Mouse (Mus musculus) activated CD4-positive, CD25-positive, alpha-beta regulatory T cell, adult 4 months (primary cell): Measurements from ENCODE around the gene Atg9b. TPM values are rescaled to one million over a fixed set of nuclear protein-coding genes. Genes with fewer than 3 reads are reported as not detected.

Experiments
- ATAC-seq: one replicate; pipeline ENCODE4 v1.8.0; 2017
- polyA plus RNA-seq, 2 experiments: library from polyadenylated mRNA; unstranded; fragments of 100-300 nt; shearing (Covaris generic); gene quantifications; one replicate each; pipeline ENCODE4 v1.2.1; 2017

Gene Atg9b
- polyA plus RNA-seq, 2 experiments from 2014 or later: 2.2 to 2.9 TPM

DNA sequence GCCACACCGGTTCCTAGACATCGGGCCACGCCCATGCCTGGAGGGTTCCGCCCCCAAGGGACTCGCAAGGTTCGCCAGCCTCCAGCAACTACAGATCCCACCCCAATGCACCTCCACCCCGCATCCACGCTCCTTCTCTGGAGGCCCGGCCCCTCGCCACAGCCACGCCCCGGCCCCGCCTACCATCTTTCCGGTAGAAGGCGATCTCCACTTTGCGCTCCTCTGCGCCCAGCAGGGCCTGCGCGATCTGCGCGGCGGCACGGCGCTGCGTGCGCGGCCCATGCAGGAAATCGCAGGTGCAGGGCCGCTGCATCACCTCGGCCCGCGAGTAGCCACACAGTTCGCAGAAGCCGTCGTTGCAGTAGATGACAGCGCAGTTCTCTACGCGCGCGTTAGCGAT lies 43.8 kb downstream of the Atg9b start:
- peak; percentile 83 for ATAC-seq

- ATAC-seq: no peak
Observed at GRCm38 (mm10) chr5:24347186-24347875, 44.6 kb downstream of the Atg9b start.

GRCm38 (mm10) chr5:24346313-24346712 lies 45.6 kb downstream of the Atg9b start:
- no peak for ATAC-seq

GRCm38 (mm10) chr5:24344477-24345051 lies 47.4 kb downstream of the Atg9b start:
- peak; percentile 55 for ATAC-seq

- no peak for ATAC-seq
Observed at GRCm38 (mm10) chr5:24343977-24344436, 47.9 kb downstream of the Atg9b start.

DNA sequence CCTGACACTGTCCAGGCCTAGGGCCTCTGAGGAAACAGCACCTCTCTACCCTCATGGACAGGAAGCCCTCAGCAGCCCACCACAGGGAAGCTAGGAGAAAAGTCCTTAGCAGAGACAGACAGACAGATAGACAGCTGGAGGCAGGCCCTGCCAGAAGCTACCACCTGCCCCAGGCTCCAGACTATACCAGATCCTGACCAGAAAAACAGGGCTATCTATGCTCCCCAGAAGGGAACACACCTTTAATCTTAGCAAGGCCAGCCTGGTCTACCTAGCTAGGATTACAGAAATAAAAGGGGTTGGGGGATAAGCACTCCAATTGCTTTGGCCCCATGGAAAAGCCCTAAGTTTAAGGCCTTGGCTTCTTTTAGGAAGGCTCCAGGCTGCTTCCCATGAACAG lies 48.6 kb downstream of the Atg9b start:
- ATAC-seq: no peak

DNA sequence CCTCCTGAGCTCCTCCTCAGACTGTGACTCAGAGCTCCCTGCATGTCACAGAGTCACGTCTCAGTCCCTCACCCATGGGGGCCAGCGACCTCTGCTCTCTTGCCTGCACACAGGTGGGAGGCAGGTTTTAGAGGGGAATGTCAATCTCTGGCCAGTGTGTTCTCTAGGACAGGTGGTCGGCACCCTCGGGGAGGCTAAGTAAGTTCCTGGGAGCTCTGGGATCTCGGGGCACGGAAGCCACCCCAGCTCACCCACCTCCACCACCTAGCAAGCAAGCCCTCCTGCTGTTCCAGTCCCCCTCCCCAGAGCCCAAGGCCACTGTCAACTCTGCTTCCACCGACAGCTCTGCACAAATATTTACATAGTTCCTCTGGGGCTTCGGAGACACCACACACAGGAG lies 49.0 kb downstream of the Atg9b start:
- ATAC-seq: no peak

DNA sequence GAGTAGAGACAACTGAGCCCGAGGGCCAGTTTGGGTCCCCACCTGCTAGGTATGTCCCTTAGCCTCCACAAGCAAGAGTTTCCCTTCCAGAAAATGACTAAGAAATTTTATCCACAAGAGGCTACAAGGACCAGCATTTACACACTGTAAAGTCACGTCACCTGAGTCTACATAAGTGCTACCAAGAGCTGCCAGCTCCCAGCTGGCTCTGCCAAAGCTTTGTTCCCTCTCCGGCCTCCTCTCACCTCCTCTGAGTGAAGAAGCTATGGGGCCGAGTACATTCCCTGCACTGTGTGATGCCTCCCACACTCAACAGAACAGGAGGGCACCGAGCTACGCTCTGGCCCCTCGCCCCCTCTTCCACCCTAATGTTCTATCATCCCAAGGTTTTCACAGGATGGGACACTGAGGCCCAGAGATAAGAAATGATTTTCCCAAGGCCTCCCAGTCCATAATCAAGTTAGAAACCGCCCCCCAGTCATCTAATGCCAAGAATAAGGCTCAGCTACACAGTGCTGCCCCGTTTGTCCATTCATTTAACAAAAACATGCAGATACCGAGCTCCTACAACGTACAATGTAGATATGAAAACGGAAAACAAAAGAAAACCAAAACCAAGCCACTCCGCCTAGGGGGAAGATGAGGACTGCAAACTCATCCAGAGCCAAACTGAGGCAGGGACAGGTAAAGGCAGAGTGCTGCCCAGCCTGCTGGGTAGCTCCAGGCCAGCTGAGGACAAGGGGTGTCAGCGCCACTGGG lies 49.6 kb downstream of the Atg9b start:
- ATAC-seq: no peak

DNA sequence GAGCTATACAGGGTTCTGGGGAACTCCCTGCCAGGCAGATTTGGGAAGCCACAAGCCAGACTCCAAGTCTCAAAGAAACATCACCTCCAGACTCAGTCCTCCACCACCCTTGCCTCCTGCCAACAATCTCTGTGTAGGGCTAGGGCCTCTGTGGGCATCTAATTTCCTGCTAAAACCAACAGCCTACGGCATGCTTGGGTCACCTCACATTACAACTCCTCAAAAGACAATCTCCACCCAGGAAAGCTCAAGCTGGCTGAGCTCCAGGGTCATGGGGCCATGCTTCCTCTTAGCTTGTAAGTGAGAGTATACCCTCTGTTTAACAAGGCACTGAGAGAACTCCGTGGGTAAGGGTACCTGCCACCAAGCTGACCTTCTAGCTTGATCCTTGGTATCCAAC lies 54.1 kb downstream of the Atg9b start:
- ATAC-seq: no peak

- no peak for ATAC-seq
Observed at GRCm38 (mm10) chr5:24337366-24337765, 54.6 kb downstream of the Atg9b start.

DNA sequence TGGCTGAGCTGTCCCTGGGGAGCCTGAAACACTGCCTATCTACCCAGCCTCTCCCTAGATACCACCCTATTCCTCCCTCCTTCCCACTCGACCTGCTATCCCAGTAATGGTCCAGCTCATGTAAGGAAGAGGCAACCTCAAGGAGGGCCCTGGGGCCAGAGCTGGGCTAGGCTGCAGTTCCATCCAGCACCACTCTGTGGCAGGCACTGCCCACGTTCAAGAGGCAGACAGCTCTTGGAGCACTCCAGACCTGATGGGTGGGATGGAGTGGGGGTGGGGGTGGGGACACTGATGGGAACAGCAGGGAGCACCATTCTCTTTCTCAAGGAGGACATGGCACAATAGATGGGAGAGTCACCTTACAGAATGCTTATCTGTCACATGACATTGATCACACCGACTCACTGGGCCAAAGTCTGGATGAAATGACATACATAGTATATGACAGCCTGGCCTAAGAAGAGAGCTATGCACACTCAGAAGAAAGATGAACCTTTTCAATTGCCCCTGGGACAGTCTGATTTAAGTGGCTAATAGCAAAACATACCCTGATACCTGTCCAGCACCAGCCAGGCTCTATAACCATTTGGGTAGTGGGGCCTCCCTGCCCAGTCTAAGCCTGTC lies 55.9 kb downstream of the Atg9b start:
- ATAC-seq: no peak

- ATAC-seq: no peak
Observed at GRCm38 (mm10) chr5:24334749-24335148, 57.2 kb downstream of the Atg9b start.

Other genes starting within 250 kb of the Atg9b start
- 1 to 10 TPM; 6.8 to 7.0 TPM for gene Nupl2, start 227.2 kb downstream of the Atg9b start, polyA plus RNA-seq
- gene Kcnh2, start 40.5 kb downstream of the Atg9b start, polyA plus RNA-seq: under 1 TPM; 0.16 to 0.24 TPM
- under 1 TPM in 1 of 2 experiments, not detected in 1; 0.42 TPM for gene Nos3, start 27.3 kb downstream of the Atg9b start, polyA plus RNA-seq
- gene Abcb8, start 1.5 kb upstream of the Atg9b start, polyA plus RNA-seq: 10 to 100 TPM; 15.3 to 21.6 TPM
- under 1 TPM in 1 of 2 experiments, not detected in 1; 0.85 TPM for gene Asic3, start 21.2 kb upstream of the Atg9b start, polyA plus RNA-seq
- 10 to 100 TPM; 54.8 to 58.3 TPM for gene Cdk5, start 31.4 kb upstream of the Atg9b start, polyA plus RNA-seq
- gene Slc4a2, start 31.7 kb upstream of the Atg9b start, polyA plus RNA-seq: 10 to 100 TPM; 12.2 to 13.3 TPM
- 10 to 100 TPM; 34.9 to 49.5 TPM for gene Fastk, start 53.1 kb upstream of the Atg9b start, polyA plus RNA-seq
- 10 to 100 TPM; 51.1 to 65.5 TPM for gene Tmub1, start 55.7 kb upstream of the Atg9b start, polyA plus RNA-seq
- 1 to 10 TPM; 3.9 to 6.0 TPM for gene Agap3, start 60.0 kb upstream of the Atg9b start, polyA plus RNA-seq
- under 1 TPM in 1 of 2 experiments, not detected in 1; 0.09 TPM for gene Gbx1, start 135.1 kb upstream of the Atg9b start, polyA plus RNA-seq
- gene Asb10, start 148.8 kb upstream of the Atg9b start, polyA plus RNA-seq: not detected
- under 1 TPM in 1 of 2 experiments, not detected in 1; 0.46 TPM for gene 4931409K22Rik, start 164.7 kb upstream of the Atg9b start, polyA plus RNA-seq
- 10 to 100 TPM; 51.8 to 56.8 TPM for gene Abcf2, start 185.3 kb upstream of the Atg9b start, polyA plus RNA-seq
- 10 to 100 TPM in 1 of 2 experiments, 1 to 10 TPM in 1; 8.3 to 17.8 TPM for gene Chpf2, start 194.6 kb upstream of the Atg9b start, polyA plus RNA-seq
- gene Smarcd3, start 232.3 kb upstream of the Atg9b start, polyA plus RNA-seq: under 1 TPM in 1 of 2 experiments, not detected in 1; 0.41 TPM